ENCODE assay signal across 1 mouse cellular context in the genomic region with DNA sequence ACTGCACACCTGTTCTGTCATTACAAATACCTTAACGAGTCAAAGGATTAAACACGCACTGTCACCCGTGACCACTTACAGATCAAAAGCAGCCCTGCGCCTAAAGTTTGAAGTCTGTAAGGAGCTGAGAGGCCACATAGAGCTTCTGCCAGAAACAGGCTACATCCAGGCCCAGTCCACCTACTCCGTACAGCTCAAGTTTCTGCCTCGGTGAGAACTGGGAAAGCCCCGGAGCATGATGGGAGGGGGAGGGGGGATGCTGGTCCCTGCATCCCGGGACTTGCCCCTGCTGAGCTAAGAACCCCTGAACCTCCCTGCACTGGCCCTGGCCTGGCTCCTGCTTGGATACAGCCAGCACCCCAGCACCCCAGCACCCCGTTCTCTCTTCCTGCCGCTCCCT.
TF ChIP-seq lines count a peak whose summit lies in the region.

No protein-coding gene starts in this region.

TF ChIP-seq in ES-E14, 5 proteins besides CTCF, POLR2A, EP300 and RAD21 (continued from another document):
- TF ChIP-seq HCFC1 (IDR thresholded peaks at IDR 0.05; ENCODE audit: borderline replicate concordance, insufficient read depth, low read length) (no peak), CHD2 (IDR thresholded peaks at IDR 0.05; ENCODE audit: low read depth, low read length) (no peak), ZC3H11A (IDR thresholded peaks at IDR 0.05; ENCODE audit: borderline replicate concordance, low read depth, low read length) (no peak), MAFK (IDR thresholded peaks at IDR 0.05; ENCODE audit: insufficient read depth, low read depth, low read length) (no peak)
TF ChIP-seq in ES-E14: peak in this region for 0.
